Mouse (Mus musculus): Measurements from ENCODE around the gene Creb5.

Gene Creb5

DNA sequence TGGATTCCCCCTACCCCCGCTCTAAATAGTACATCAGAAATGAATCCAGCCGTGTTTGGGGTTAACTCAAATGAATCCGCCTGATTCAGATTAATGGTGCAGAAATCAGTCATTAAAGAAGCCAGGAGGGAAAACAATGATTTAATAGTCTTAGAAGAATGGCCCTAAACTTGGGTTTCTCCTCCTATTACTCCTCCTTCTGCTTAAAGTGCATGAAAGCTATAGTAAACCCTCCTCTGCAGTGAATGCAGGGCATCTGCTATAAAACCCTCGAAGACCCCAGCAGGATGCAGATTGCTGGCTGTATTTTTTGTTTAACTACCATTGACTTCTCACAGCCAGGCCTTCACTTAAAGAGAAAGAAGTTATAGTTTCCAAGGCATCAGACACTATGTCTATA lies 307.2 kb downstream of the Creb5 start:
- no peak for DNase-seq (ENCODE audit: low read depth)

DNA sequence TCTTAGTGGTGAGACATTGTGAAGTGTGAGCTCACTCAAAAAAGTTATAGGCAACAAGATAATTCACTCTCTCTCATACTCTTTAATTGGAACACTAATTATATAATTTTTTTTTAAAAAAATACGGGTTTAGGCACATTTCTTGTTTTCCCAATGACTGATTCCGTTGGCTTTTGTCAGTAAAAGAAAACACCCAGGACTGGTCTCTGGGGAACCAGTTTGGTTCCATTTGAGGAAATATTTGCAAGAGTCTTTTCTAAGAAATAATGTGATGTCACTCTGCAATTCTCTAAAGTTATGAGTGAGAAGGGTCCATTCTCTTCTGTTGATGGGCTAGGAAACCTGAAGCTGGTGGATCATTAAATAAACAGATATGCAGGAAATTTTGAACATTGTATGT lies 309.3 kb downstream of the Creb5 start:
- no peak for DNase-seq (ENCODE audit: low read depth)

DNA sequence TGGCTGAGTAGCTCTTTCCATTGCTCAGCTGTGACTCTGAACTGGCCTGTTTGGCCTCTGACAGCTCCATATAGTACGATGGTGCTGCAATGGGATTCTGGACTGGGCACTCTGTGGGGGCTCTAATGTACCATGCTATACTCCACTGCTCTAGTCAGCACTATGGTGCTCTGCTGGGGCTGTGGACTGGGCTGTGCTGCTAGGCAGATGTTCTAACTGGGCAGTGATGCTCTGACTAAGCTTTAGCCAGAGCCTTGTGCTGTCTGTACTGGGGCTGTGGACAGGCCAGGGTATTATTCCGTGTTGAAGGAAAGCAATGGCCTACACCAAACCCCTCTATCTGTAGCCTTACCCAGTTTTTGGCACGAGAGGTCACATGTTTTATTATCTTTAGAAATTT lies 316.0 kb downstream of the Creb5 start:
- DNase-seq (ENCODE audit: low read depth) = no peak

DNA sequence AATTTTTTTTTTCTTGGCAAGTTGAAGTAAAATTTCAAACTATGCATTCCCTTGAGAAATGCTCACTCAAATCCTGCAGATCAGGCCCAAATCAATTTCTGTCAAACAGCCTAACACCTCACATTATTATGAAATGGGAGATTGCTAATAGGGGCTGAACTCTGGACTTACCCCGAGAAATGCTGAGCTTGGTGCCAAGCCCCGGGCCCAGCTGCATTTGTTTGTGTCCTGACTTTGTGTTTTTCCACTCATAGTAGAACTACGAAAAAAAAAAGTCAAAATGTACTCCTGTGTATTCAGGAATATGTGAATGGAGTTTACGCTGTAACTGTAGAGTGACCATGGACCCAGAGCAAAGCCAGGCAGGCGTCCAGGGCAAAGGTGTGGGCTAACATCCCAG lies 316.6 kb downstream of the Creb5 start:
- DNase-seq (ENCODE audit: low read depth) = no peak

DNA sequence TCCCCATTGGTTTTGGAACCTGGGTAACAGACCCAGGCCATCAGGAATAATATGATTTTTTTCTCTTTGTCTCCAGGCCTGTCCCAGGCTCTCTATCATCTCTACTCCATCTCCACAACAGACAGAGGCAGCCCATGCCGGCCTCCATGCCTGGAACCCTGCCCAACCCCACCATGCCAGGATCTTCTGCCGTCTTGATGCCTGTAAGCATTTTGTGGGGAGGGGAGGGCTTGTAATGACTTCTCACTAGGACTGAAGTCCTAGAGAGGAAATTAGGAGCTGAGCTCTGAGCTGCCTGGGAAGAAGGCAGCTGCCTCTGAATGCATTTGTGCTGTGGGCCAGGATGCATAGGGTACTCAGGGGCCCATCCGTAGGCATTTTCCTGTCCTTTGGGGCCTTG lies 317.3 kb downstream of the Creb5 start:
- no peak for DNase-seq (ENCODE audit: low read depth)

DNA sequence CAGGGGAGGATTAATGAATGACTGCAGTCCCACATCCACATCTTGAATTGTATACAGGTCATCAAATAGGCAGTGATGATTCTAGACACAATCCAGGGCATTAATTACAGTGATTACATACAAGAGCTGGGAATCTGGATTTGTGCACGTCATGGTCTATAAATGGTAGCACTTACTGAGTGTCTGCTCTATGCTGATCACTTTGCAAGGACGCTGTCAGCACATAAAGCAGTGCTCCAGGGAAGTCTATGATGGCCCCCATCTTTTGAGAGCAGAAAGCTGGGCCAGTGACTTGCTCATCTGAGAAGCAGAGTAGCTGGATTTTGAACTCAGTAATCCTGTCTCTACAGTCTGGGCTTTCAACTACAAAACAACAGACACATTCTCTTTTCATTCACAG lies 318.1 kb downstream of the Creb5 start:
- DNase-seq (ENCODE audit: low read depth) = no peak

GRCm38 (mm10) chr6:53611451-53611945 lies 324.4 kb downstream of the Creb5 start:
- no peak for DNase-seq (ENCODE audit: low read depth)

DNA sequence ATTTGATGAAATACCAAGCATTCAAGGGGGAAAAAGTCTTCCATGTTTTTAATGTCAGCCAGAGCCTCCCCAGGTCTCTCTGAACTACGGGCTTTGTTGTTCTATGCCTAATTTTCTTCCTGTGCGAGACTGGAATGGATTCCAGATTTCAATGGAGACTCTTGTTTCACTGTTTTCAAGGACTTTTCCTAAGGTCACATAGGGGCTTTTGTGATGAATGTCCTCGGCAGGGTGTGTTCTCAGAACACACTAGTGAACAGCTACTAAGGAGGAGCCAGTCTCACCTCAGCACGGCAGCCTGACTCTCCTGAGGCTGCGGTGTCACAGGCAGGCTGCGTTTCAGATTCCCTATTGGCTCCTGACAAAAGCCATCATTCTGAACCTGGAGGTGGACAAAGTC lies 325.6 kb downstream of the Creb5 start:
- no peak for DNase-seq (ENCODE audit: low read depth)

DNA sequence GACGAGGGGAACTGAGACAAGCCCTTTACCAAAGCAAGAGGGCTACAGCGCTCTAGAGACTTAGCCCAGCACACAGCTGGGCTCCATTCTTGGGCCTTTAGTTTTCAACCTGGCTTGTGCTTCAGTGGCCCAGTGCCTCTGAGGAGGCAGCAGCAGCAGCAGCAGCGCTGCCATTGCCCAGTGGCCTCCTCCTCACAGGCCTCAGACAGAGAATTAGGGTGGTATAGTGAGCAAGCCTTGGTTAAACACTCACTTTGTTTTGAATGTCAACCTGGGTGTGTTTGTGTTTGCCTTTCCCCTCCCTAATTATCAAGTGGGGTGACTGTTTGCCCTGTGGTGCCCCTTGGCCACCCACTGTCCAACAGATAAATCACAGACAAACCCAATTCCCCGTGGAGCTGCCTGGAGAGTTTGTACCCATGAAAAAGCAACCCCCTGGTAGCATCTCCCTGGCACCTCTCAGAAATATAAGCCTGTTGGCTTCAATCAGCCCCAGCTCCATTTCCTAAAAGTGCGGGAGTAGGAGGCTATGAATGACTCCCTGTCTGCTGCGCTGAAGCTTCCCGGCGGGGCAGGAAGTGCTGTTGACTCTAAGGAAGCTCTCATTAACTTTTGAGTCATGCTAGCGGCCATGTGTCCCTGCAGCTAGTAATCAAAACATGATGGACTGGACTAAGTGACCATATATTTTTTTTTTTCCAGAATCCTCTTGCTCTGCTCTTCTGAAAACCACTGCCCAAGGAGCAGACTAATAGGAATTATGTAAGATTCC lies 328.6 kb downstream of the Creb5 start:
- no peak for DNase-seq (ENCODE audit: low read depth)

GRCm38 (mm10) chr6:53618164-53618563 lies 331.1 kb downstream of the Creb5 start:
- no peak for DNase-seq (ENCODE audit: low read depth)

- no peak for DNase-seq (ENCODE audit: low read depth)
Measured at GRCm38 (mm10) chr6:53619676-53620075, 332.6 kb downstream of the Creb5 start.

DNA sequence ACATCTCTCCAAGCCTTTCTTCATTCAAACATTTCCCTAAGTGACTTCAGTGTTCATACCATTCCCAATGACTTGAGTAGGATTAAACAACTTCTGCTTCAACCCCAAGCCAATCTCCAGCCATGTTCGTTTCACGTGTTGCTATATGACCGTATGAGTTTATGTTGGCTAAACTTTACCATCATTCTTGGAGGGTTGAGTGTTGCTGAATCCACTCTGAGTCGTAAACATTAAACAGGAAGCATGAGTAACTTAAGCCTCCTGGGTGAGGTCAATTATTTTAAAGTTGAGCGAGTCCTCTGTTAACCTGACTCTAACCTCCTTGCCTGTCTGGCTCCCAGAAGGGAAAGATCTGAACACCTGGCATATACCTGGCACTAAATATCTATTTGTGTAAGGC lies 334.2 kb downstream of the Creb5 start:
- no peak for DNase-seq (ENCODE audit: low read depth)

- DNase-seq (ENCODE audit: low read depth) = no peak
Measured at GRCm38 (mm10) chr6:53624455-53625276, 337.6 kb downstream of the Creb5 start.

DNA sequence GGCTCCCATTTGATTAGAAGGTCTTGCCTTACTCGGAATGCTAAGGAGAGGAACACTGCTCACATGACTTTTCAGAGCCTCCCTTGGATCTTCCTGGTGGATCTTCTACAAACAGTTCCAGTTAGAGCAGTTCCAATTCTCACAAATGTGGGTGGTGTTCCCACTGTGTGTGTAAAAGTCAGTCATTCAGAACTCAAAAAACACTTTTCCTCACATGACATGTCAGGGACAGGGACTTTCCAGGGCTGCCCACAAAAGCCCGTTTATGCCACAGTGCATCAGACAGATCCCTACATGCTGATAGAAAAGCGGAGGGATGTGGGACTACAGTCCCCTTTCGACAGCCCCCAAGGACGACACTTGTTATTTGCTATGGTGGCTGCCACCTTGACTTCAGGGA lies 339.0 kb downstream of the Creb5 start:
- DNase-seq (ENCODE audit: low read depth) = no peak

- no peak for DNase-seq (ENCODE audit: low read depth)
Measured at GRCm38 (mm10) chr6:53628714-53629113, 341.6 kb downstream of the Creb5 start.

- no peak for DNase-seq (ENCODE audit: low read depth)
Measured at GRCm38 (mm10) chr6:53635453-53635852, 348.4 kb downstream of the Creb5 start.

GRCm38 (mm10) chr6:53637356-53638351 lies 350.6 kb downstream of the Creb5 start:
- no peak for DNase-seq (ENCODE audit: low read depth)

DNA sequence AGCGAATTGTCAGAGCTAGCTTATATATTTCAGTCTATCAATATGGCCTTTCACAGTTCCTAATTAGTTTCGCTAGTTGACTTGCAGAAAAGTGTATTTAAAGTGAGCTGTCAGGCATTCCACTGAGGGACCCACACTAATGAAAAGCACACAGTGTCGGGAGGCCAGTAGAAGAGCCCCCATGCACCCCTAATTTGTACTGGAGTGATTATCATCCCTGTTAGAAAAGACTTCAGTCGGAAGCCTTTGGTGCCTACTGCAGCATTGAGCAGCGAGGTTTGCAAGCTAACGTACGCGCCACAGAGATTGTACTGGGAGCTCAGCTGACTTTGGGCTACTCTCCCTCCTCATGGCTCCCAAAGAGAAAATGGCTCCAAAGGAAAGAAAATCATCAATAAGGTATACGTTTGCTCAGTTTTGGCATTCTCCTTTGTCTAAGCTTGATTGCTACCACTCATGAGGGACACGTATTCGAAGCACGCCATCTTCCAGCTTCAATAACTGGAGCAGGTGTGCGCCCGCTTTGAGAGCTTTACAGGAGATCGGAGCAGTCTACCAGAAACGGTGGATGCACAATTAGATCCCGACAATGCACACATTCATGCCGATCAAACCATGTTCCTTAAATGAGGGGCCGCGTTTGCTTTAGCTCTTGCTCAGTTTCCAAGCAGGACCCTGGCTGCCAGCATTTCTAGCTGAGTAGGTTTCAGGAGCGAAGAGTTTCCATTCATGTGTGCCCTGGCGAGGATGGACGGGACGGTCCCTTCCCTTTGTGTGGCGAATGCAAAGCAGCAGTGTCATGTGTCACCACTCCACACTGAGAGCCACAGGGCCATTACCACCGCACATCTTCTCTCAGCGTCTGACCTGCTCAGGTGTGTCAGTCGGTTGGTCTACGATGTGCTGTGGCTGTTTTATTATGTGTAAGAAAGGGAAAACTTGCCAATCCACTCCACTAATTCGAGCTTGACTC lies 354.8 kb downstream of the Creb5 start:
- DNase-seq (ENCODE audit: low read depth) = no peak

GRCm38 (mm10) chr6:53642826-53643356 lies 355.8 kb downstream of the Creb5 start:
- no peak for DNase-seq (ENCODE audit: low read depth)

DNA sequence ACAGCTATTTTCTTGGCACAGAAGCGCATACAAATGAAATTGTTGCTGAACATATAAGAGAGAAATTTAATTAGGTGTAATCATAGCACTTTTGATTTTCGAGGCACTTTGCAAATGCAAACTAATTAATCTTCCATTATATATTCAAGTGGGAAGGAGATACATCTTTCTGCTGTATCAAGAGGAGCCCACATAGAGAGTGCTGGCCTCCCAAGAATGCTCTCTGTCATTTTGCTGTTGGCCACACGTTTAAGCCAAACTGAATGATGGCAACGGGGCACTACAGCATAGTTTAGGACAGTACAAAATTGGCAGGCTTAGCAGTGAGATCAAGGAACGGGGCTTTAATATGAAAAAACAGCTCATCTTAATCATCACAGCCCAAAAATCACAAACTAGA lies 356.4 kb downstream of the Creb5 start:
- DNase-seq (ENCODE audit: low read depth) = no peak

- no peak for DNase-seq (ENCODE audit: low read depth)
Measured at GRCm38 (mm10) chr6:53644056-53644455, 357.0 kb downstream of the Creb5 start.
